Mouse (Mus musculus) embryo, embryonic 11 days (tissue): Measurements from ENCODE around the gene Ppif.

ENCODE experiments used
- DNase-seq: peaks from one replicate; pipeline ENCODE4 v3.0.0-alpha.2; 2015

Ppif gene

DNA sequence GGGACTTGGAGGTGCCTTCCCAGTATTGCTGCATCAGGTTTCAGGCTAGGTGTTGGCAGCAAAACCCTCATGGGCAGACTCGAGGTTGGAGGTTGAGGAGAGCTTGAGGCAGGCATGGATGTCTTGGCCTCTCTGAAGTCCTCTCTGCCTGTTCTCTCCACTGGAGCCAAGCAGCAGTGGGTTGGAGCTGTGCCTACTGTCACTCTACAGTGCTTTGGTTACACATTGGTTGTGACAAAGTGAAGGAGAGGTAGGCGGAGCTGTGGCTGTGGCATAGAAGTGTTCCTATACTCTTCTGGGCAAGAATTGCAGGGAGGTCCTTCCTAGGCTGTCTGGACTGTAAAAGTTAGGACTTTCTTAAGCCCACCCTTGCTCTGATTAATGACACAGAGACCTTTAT is 2.4 kb downstream of the Ppif start:
- DNase-seq: no peak

DNA sequence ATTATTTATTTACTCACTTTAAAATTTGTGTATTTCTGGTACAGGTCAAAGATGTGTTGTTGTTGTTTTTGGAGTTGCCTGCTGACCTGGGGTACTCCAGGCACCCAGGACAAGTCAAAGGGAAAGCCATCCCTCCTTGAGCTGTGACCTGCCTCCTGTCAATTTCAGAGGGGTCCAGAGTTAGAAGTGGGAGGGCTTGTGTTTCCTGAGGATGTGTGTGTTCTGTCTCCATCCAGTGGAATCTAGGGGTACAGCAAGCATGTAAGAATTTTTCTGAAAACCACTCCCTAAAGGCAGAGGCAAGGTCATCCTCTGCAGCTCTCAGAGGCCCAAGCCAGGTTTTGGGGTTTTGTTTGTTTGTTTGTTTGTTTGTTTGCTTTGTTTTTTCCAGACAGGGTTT is 8.0 kb downstream of the Ppif start:
- peak; percentile 74 for DNase-seq

DNA sequence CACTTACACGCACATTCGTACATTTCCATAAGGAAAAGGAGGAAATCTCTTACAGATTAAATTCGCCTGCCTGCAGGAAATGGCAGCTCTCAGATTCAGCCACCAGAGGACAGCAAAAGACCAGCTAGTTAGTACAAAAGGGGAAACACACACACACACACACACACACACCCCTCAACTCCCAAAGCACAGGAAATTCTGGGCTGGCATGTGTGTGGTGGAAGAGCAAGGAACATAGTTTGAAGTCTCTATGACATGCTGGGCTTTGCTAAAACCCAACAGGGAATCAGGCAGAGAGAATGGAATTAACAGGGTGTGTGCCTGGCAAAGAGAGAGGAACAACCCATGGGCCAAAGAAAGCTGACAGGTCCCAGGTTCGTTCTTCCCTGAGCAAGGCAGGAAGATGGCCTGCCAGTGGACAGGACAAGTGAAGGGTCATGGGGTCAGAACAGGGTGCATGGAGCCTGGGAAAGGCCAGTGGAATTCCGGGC is 13.8 kb downstream of the Ppif start:
- peak; percentile 76 for DNase-seq

DNA sequence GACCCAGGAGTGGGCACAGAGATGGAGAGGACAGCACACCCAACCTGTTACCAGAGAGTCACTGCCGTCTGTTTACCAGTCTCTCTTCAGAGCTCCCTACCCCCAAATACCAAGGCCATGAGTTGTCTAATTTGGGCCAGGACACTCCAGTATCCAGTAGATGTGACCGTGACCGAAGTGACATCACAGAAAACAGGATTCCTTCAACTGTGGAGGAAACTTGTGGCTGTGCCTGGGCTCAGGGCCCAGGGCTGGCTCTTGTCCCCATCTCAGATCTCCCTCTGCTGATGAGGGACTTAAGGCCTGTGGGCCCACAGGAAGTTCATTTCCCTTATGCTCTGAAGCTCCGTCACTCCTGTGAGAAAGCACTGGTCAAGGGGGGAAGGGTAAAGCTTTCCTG is 14.5 kb downstream of the Ppif start:
- no peak for DNase-seq

DNA sequence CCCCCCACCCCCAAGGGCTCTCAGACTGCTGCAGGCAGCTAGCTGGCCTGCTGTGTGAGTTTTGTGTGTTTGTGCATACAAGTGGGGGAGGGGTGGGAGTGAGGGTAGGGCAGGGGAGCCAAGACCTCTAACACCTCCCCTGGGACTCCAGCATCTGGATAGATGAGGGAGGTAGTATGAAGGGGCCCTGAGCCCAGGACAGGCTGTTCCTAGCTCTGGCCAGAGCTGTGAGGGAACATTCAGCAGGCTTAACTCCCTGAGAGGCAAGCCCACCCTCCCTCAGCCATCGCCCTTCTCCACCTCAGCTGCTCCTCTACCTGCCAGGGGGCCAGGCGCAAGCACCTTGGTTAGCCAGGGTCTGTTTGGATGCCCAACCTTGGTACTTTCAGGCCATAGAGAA is 15.0 kb downstream of the Ppif start:
- DNase-seq: no peak

DNA sequence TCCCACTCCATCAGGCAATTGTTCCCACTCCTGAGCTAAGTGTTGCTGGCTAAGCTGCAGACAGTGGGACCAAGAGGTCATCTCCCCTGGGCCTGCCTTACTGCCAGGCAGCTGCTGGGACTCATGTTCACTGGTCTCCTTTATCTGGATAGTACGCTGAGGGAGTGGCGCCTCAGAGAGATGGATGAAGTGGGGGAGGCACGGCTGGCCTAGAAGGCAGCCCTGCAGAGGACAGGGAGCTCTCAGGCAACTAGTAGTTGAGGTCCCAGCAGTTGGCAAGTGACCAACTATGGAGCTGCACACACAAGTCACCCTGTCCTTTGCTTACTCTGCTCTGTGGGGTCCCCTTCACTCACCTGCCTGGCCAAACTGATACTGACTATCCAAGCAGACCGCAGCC is 16.1 kb downstream of the Ppif start:
- DNase-seq: no peak

DNA sequence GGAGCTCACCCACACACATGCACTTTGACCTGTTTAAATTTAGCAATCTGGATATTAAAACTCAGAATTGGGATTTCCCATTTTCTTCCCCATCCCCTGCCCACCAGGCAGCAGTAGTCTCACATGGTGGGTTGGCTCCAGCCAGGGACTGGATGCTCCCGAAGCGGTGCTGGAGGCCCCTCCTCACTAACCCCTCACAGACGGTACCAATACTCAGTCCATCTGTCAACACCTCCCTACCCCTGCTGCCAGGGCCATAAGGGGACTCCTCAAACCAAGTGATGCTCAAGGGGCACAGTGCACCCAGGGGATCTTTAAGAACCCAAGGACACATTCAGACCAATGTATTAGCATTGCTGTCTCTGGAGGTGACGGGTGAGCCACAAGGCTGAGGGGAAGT is 16.7 kb downstream of the Ppif start:
- DNase-seq: no peak

DNA sequence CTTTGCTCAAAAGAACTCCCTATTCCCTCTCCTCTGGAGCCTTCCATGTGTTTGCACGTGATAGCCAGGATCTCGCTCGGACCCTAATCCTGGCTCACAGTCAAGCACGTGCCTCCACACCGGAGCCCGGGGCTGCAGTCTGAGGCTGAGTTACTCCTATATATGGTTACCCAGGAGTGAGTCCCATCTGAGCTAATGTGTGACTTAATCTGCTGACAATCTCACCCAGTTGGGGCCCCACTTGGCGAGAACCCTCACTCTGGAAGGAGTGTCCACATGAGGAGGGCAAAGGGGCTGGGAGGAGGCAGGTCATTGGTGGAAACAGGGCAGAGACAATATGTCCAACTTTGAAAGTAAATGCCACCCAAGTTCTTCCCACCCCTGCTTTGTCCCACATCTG is 17.2 kb downstream of the Ppif start:
- DNase-seq: no peak

DNA sequence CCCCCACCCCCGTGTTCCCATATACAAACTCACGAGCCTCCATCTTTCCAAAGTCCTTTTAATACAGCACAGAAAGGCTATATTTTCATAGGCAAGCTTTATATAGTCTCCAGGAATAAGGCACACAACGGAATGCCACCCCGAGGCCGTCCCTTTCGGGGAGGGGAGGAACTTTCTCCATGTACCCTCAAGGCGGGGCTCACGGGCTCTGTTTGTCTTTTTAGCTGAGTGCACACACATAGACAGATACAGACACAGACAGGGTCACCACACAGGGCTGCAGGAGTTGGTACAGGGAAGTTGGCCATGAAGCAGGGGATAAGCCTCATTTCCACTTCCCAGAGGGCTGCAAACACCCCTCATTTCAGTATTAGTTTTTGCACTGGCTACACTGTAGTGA is 17.6 kb downstream of the Ppif start:
- DNase-seq: no peak

DNA sequence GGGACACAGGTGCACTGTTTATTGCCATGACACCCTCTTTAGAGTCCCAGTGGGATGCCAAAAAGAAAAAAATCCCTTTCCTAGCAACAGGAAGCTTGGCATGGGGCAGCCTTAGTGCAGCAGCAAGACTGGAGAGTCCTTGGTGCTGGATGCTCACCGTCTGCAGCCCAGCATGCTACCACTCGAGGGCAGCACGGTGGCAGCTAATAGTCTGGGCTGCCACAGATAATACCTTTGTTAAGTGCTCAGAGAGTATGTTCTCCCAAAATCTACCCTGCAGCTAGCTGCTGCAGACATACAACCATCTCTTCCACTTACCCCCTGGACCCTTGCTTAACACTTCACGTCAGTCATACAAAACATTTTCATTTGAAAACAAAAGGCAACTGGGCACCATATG is 19.5 kb downstream of the Ppif start:
- DNase-seq: no peak

DNA sequence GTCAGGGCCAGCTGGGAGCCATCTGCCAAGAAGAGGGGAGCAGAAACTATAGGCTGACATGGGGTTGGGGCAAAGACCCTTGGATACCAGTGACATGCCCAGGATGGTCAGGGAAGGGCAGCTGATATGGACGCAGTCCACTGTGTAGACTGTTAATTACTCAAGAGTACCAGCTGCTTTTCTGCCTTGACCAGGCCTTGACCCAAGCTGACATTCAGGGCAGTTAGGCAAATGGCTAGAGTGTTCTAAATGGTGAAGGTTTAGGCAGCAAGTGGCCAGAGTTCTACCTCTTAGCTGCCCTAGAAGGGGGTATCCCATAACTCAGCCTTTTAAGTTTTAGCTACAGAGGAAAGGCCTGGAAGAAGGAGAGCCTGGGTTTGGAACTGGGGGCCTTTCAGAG is 22.6 kb downstream of the Ppif start:
- no peak for DNase-seq

DNA sequence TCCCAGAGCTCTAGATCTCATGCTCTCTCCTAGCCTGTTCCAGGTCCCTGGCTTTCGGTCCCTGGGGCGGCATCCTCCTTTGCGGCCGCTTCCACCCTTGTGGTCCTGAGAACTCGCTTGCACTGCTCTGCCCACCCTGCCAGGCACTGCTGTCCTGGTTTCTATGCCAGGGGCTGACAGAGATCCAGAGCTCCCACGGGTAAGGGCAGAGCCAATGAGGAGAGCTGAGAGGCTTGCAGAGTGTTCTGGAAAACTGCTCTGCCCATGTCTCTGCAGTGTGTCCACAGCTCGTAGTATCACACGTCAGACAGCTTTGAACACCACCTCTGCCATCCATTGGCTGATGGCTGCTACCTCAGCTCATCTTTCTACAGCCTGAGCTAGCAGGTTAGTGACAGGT is 23.8 kb downstream of the Ppif start:
- no peak for DNase-seq

DNA sequence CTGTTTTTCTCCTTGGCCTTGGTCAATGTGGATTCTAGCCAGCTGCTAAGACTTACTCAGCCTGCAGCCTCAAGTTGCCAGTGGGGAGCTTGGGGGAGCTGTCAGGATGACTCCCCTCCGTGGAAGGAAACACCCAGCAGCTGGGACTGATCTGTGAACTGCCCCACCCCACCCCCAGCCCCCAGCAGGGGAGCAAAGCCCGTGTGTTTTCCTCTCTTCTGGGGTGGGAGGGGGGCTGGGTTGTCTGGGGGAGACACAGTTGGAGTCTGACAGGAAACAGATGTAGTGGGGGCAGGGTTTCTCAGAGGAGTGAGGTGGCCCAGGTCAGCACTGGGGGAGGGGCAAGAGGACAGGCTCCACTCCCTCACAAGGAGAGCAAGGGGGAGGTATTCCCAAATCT is 24.5 kb downstream of the Ppif start:
- peak; percentile 83 for DNase-seq

DNA sequence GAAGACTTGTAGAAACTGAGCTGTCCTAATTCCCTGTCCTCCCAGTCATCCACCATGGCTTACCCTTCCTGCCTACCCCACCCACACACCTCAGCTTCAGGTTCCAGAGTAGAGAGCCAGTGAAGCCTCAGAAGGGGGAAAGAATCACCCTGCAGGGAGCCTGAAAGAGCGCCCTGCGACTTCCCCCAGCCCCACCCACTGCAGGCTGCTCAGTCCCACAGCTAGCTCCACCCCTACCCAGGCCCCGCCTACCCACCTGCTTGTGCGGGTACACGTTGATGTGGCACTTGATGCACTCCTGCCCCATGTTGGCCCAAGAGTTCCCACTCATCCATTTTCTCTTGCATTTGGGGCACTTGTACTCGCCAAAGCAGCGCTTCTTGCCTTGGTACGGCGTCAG is 25.4 kb downstream of the Ppif start:
- no peak for DNase-seq

DNA sequence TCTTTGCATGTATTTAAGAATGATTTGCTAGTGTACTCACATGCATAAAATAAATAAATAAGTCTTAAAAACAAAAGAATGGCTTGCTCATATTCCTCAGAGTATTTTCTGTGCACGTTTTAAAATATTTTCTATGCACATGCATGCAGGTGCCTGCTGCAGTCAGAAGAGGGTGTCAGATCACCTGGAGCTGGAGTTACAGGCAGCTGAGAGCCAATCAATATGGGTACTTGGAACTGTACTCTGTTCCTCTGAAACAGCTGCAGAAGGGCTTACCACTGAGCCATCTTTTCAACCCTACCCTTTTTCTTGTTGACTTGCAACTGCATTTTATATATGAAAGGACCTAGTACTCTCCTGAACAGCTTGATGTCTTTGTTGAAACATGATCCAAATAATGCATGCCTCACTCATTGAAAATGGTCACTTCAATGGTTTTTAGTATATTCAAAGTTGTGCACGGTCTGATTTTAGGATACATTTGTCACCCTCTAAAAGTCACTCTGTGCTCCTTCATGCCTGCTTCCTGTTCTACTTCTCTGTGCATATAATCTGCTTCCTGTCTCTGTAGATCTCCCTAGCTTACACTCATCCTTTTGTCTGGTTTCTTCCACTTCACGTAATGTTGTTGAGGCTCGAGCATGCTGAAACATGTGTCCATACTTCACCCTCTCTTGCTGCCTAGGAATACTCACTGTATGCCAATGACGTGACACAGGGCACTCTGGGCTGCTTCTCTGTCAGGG is 27.2 kb downstream of the Ppif start:
- no peak for DNase-seq

DNA sequence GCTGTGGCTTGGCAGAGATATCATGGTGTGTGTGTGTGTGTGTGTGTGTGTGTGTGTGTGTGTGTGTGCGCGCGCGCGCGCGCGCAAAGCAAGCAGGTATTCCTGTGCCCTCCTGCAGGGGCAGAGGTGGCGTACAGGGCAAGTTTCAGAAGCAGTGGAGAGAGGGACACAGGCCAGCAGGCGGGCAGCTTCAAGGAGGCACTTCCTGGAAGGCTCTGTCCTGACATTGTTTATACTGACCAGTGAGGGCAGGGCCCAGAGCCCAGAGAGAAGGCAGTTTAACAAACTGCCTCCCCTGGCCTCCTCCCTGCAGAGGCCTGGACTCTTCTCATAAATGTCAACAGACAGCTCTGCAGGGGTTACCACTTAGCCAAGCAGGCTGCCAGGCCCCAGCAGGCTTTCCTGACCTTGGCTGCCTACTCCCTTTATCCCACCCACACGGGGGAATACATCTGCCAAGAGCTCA is 31.1 kb downstream of the Ppif start:
- no peak for DNase-seq

DNA sequence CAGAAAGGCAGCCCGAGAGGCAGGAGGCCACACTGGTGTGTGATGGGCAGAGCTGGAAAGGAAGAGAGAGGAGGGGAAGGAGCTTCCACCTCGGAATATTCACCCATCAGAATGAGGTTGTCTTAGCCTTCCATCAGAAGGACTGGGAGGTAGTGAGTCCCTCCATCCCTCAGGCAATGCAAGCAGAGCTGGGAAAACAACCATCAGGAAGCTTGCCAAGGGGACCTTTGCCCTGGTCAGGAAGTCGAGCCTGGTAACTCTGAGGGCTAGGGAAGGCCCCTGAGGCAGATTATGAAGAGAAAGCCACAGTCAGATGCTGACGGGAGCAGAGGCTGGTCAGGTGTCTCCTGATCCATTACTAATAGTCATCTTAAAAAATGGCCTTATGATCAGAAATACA is 31.7 kb downstream of the Ppif start:
- no peak for DNase-seq

DNA sequence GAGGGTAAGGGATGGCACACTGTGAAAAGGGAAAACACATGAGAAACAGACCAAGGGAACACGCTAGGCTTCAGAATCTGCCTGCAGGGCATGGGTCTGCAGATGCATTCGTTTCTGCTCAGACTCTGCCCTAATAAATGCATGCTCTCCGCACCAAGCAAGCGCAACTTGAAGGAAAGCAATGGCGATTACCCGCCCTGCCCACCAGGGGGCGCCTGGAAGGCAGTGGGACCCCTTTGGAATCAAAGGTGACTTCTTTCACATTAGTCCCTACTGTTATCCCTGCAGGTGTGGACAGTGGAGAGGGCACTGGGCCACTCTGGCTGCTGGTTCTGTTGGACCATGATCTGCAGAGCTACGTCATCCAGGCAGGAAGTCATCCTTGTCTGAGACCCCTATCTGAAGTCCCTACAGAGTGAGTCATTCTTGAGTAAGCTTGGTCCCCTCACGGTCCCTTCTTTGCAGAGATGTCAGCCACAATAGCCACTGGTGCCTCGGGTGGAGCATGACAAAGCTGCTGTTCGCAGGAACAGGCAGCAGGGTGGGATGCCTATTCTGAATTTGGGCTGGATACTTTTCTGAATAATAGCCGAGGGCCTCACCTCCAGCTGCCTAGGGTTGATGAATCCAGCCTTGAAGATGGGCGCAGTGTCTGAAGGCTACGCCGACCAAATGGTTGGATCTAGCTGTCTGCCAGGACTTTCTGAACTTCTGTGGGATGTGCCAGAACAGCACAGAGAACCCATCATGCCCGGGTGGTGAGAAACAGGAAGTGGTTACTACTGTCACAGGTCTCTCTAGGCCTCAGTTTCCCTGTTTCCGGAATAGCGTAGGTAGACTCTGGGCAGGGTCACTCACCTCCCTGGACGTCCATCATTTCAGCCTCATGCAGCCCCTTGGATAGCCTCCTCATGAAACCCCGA is 32.5 kb downstream of the Ppif start:
- DNase-seq: peak; percentile 77

DNA sequence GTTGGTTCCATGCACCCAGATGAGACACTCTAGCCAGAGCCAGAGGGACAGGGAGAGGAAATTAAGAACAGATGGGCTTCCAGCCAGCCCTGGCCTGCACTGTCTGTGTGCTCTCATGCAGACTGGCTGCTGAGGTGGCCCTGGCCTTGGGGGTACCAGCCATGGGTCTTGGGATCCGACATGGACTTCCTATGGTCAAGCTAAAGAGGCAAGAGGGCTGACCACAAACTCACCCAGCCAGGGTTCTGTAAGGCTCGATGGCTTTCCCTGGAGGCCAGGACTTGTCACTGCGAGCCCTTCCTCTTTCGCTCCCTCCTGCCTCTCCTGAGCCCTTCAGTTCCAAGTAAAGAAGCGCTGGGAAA is 33.2 kb downstream of the Ppif start:
- DNase-seq: no peak

DNA sequence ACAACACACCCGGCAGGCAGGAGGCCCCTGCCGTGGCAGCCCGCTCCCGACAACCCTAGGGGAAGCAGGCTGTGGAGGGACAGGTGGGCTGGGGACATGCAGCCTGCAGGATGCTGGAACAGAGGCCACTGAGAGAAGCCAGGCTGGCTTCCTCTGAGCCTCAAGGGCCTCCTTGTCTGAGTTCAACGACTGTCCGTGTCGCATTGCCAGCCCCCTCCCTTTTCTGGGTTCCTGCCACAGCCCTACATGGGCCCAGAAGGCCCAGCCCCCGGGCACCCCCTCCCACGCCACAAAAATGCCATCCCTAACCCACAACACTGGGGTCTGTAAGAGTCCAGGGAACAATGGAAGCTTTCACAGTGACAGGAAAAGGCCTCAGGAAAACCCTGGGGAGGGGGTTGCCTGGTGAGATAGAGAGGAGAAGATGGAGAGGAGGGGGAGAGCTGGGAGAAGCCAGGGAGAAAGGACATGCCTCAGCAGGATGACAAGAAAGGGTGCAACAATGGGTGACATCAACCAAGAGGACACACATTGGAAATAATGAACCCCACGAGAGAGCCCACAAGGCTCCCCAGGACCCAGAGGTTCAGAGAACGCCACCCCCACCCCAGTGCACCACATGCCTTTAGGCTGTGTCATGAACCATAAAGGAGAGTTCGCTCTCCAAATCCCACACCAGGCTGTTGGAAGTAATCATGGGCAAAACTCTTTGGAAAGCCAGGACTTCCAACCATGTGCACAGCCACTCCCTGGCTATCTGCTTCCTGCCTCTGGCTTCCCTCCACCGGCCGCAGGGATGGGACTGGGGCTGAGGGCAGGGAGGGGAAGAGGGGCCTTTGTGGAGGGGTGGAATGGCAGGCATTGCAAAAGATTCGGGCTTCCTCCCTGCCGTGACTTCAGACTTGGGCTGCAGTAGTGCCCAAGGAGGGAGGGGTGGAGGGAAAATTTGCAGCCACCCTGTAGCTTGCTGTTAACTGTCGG is 41.1 kb downstream of the Ppif start:
- no peak for DNase-seq

DNA sequence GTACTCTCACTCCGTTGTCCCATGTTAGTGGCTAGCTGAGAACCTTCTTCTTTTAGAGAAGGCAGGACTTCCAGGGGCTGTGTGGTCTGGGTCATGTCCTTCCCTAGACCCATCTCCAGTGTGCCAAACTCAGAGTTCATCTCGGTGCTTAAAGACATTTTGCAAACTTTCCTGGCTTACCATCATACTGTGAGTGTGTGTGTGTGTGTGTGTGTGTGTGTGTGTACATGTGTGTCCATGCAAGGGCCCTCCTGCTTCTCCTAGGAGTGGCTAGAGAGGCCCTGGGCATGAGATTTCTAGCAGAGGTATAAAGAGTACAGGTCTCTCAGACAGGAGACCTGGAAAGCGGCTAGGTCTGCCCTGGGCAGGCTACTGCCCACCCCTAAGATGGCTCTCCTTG is 42.2 kb downstream of the Ppif start:
- no peak for DNase-seq

DNA sequence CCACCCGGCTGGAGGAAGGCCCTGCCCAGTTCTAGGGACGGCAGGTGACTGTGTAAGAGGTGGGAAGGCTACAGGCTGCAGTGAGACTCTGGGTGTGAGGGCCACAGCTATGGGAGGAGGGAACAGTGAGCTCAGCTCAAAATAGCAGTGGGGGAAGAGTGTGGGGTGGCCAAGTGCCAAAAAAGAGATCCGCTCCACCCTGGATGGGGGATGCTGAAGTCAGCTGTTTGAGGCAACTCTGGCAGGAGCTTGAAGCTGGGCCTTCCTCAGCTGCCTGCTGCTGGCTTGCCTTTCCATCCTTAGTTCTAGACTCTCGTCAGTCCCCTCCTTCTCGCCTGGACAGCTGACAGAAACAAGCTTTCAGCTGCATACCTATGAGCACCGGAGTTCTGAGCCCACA is 42.6 kb downstream of the Ppif start:
- DNase-seq: no peak

DNA sequence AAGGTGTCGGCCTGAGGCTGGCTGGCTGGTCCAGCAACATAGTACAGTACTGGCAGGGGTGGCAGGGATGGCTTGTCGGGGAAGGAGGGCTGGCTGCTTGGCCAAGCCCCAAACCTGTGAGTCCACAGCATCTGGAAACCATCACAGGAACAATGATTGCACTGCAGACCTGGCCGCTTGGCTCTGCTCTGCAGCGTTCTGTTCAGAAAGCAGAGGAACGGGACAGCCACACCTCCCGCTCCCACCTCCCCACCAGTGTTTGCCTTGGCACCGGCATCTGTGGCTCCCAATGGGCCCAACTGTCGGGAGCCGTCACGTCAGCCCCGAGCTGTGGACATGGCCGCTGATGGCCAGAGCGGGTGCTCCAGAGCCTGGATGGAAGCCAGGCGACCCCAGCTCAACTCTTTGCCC is 44.6 kb downstream of the Ppif start:
- DNase-seq: peak; percentile 58
